Mouse (Mus musculus) ES-E14 (cell line): ENCODE measurements around the gene Apbb2. TPM values are rescaled to one million over a fixed set of nuclear protein-coding genes. Genes with fewer than 3 reads are reported as not detected.

ENCODE experiments used
- DNase-seq: peaks from one replicate; pipeline ENCODE4 v3.0.0-alpha.2; 2013; ENCODE audit warnings: low read depth, low spot score
- H3K27ac ChIP-seq: 2 replicates; pipeline ENCODE4 v1.5.1; 2012; ENCODE audit warnings: low read depth, mild to moderate bottlenecking, low read length, moderate library complexity, mixed read lengths; ENCODE audit not compliant: poor library complexity, insufficient read depth, severe bottlenecking
- H3K36me3 ChIP-seq: 2 replicates; pipeline ENCODE4 v1.6.1; 2012; ENCODE audit warnings: mild to moderate bottlenecking, low read length, moderate library complexity, mixed read lengths; ENCODE audit not compliant: control insufficient read depth, poor library complexity, insufficient read depth, severe bottlenecking
- H3K4me1 ChIP-seq, 2 experiments: fragments of 150-350 bp in 1 of 2; sonication (generic) in 1 of 2; 2 replicates each; pipeline ENCODE4 v1.6.1; 2012; ENCODE audit warnings: low read length in 2 of 2, mild to moderate bottlenecking in 1 of 2, mixed read lengths in 1 of 2; ENCODE audit not compliant: control insufficient read depth in 2 of 2, insufficient read depth in 2 of 2, poor library complexity in 1 of 2
- H3K4me3 ChIP-seq, 2 experiments: fragments of 150-350 bp in 1 of 2; sonication (generic) in 1 of 2; 2 replicates each; pipeline ENCODE4 v1.5.1; 2012; ENCODE audit warnings: low read length in 2 of 2, low read depth in 1 of 2, mild to moderate bottlenecking in 1 of 2, mixed read lengths in 1 of 2; ENCODE audit not compliant: insufficient read depth in 1 of 2, poor library complexity in 1 of 2, severe bottlenecking in 1 of 2
- H3K9ac ChIP-seq: 2 replicates; pipeline ENCODE4 v1.6.1; 2012; ENCODE audit warnings: low read depth, mild to moderate bottlenecking, low read length, mixed read lengths; ENCODE audit not compliant: poor library complexity, insufficient read depth, severe bottlenecking
- H3K9me3 ChIP-seq: fragments of 150-350 bp; sonication (generic); 2 replicates; pipeline ENCODE4 v1.6.1; 2012; ENCODE audit warnings: low read depth, mild to moderate bottlenecking, low read length; ENCODE audit not compliant: control insufficient read depth, insufficient read depth
- CHD2 ChIP-seq: IDR thresholded peaks from 2 replicates; pipeline ENCODE4 v1.6.1; 2014; ENCODE audit warnings: mild to moderate bottlenecking, low read depth, low read length, inconsistent platforms
- HCFC1 ChIP-seq: IDR thresholded peaks from 2 replicates; pipeline ENCODE4 v1.6.1; 2012; ENCODE audit warnings: low read length, inconsistent platforms, borderline replicate concordance; ENCODE audit not compliant: insufficient read depth
- MAFK ChIP-seq: IDR thresholded peaks from 2 replicates; pipeline ENCODE4 v1.6.1; 2014; ENCODE audit warnings: mild to moderate bottlenecking, low read depth, low read length, inconsistent platforms; ENCODE audit not compliant: insufficient read depth
- ZC3H11A ChIP-seq: IDR thresholded peaks from 2 replicates; pipeline ENCODE4 v1.6.1; 2012; ENCODE audit warnings: low read depth, mild to moderate bottlenecking, inconsistent platforms, low read length, borderline replicate concordance
- ZNF384 ChIP-seq: IDR thresholded peaks from 2 replicates; pipeline ENCODE4 v1.6.1; 2012; ENCODE audit warnings: low read depth, low read length, inconsistent platforms
- in situ Hi-C, 2 experiments: fragments of 600-800 bp; cut with MboI; formaldehyde crosslinking; loops; one replicate each; pipeline ENCODE4 v1.15.1; 2025; ENCODE audit warnings: low sequenced_read_pairs in 2 of 2, inconsistent platforms in 1 of 2; ENCODE audit not compliant: unreplicated experiment in 2 of 2
- total RNA-seq: library from RNA; depleted of rRNA; stranded (reverse); fragments of 300-350 nt; gene quantifications from 2 replicates; pipeline ENCODE4 v1.2.3, GENCODE M21; 2012

The Apbb2 gene
- total RNA-seq, 1 experiment: 15.3 TPM

DNA sequence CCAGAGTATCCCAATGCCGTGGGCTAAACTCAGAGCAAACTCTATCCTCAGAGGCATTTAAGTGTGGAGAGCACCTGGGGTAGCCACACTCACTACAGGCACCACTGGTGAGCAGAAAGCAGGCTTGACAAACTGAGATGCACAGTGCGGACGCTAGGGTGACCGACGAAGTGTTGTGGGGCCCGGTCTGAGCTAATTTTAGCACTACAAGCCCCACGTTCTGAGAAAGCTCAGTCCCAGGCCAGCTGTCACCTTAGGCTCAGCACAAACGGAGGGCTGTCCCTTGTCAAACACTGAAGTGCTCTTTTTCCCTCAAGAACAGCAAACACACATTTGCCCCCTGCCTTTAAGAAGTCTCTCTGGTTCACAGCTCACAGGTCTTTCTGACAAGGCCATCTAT lies 201.3 kb downstream of the Apbb2 start:
- H3K27ac ChIP-seq: no peak overlapping the region
- in situ Hi-C loops: no loop called here

DNA sequence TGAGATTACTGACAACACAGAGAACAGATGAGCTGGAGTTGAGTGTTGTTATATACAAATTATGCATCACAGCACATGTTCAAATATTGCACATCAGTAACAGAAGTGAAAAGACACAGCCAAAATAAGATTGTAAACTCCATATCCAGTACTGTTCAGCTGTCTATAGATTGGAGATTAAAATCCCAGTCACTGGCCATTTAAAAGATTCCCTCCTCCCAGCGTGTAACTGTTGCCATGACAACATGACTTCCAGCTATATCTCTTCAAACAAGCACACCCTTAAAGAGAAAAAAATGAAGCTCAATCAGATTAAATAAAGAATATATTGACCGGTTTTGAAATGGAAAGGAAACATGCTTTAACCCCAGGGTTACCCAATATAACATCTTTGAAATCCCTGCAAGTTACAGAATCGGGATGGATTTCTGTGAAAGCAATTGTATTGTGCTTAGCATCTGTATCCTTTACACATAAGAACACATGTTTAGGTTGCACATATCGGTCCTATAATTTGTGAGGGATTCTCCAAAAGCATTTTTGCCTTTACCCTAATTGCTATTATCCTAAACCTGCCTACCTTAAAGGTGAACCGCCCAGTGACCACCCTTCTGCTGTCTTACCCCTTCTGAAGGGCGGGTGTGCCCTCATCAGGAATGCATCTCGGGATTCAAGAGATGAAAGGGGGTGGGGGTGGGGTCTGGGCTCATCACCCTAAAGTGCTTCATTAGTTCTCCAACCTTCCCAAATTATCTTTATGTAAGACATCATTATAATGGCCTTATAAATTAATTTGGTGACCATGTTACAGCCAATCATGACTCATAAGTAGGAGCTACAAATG lies 202.7 kb downstream of the Apbb2 start:
- H3K9me3 ChIP-seq: no peaks in the 10 kb centered on the region
- H3K9ac ChIP-seq: no peak overlapping the region
- no peak overlapping the region for H3K4me3 ChIP-seq
- no peaks in the 10 kb centered on the region for H3K36me3 ChIP-seq
- in situ Hi-C loops: no loop called here
- H3K27ac ChIP-seq: no peak overlapping the region
- TF ChIP-seq MAFK (no peak), ZNF384 (no peak), ZC3H11A (no peak), HCFC1 (no peak), CHD2 (no peak)
- H3K4me1 ChIP-seq: peaks cover 0 to 3% of the 10 kb centered on the region in 2 experiments; a peak in 1 of 4 replicates
- no peak for DNase-seq

More for the DNA sequence above, 201.3 kb downstream of the Apbb2 start:
- Histone ChIP-seq H3K9me3 (no peaks in the 10 kb centered on the region), H3K36me3 (no peaks in the 10 kb centered on the region), H3K4me3 (no peak overlapping the region), H3K4me1 (peaks cover 0 to 3% of the 10 kb centered on the region in 2 experiments; a peak in 1 of 4 replicates), H3K9ac (no peak overlapping the region)
- TF ChIP-seq CHD2 (no peak), ZNF384 (no peak), ZC3H11A (no peak), MAFK (no peak), HCFC1 (no peak)
- no peak for DNase-seq

DNA sequence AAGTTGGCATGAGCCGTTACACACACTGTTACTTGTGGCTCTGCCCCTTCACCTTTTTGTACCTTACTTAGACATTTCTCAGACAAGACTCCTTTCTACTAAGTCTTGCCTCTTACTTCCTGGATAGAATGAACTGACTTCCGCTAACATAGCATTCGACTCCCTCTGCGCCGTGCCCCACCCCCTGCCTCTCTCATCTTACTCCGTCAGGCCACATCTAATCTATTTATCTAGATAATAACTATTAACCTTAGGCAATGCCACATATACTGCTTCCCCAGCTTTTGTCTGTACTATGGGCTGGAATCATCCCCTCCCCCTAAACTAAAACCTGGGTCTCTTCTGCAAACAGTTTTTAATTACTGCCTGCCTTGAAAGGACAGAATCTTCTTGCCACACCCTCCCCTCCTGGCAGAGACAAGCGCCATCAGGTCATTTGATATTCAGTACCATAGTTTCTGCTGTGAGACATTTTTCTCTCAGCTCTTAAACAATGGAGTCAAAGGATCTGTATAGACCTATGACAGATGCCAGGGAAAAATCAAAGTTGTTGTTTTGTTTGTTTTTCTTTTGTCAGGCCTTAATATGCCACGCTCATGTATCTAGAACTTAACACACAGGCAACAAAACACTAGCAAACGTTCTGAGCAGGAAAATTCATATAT lies 203.4 kb downstream of the Apbb2 start:
- TF ChIP-seq ZNF384: no peak
- no peak for TF ChIP-seq CHD2
- no peak for TF ChIP-seq MAFK
- no peak for TF ChIP-seq HCFC1
- no peak for TF ChIP-seq ZC3H11A
- Histone ChIP-seq H3K27ac (no peak overlapping the region), H3K9me3 (no peaks in the 10 kb centered on the region), H3K4me3 (no peak overlapping the region), H3K4me1 (peaks cover 0 to 3% of the 10 kb centered on the region in 2 experiments; a peak in 1 of 4 replicates), H3K9ac (no peak overlapping the region), H3K36me3 (no peaks in the 10 kb centered on the region)
- DNase-seq: no peak
- in situ Hi-C loops: no loop called here

DNA sequence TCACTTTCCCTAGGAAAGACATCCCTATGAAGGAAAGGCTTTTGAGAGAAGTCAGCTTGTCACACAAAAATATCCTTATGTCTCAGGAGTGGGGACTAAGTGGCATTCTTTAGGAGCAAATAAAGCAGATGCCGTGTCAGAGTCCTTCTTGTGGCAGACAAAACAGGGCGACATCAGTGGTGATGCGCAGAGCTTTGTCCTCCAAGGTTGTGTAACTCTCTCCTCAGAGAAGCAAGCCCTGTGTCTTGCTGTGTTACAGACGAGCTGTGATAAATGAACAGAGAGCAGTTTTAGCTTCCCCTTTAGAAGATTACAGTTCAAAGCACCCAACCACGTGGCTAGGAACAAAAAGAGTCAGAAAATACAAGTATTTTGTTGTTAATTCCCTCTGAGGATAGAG lies 205.2 kb downstream of the Apbb2 start:
- DNase-seq: no peak
- TF ChIP-seq ZC3H11A: no peak
- TF ChIP-seq MAFK: no peak
- no peak for TF ChIP-seq CHD2
- no peak for TF ChIP-seq HCFC1
- TF ChIP-seq ZNF384: no peak
- H3K9me3 ChIP-seq: no peaks in the 10 kb centered on the region
- H3K27ac ChIP-seq: no peak overlapping the region
- no peaks in the 10 kb centered on the region for H3K36me3 ChIP-seq
- in situ Hi-C loops: no loop called here
- H3K4me1 ChIP-seq: peaks cover 0 to 3% of the 10 kb centered on the region in 2 experiments; a peak in 1 of 4 replicates
- no peak overlapping the region for H3K4me3 ChIP-seq
- no peak overlapping the region for H3K9ac ChIP-seq
